Mouse (Mus musculus) lung, adult 2 months (tissue): ENCODE measurements at regions not wholly inside any gene's neighbourhood (a gene's known extent, or its start where the extent isn't known, plus 50 kb on each side); places are given as distances from the start of the nearest gene placed in this dataset.

Source experiments
- CTCF ChIP-seq: fragments of 200-500 bp; IDR thresholded peaks from 2 replicates; pipeline ENCODE4 v1.5.1; 2011; ENCODE audit warnings: mild to moderate bottlenecking, low read length, control low read depth; ENCODE audit not compliant: insufficient read depth
- POLR2A ChIP-seq: fragments of 200-500 bp; IDR thresholded peaks from 2 replicates; pipeline ENCODE4 v1.6.1; 2011; ENCODE audit warnings: low read depth, mild to moderate bottlenecking, control low read depth, low read length, borderline replicate concordance; ENCODE audit errors: extremely low read depth

DNA sequence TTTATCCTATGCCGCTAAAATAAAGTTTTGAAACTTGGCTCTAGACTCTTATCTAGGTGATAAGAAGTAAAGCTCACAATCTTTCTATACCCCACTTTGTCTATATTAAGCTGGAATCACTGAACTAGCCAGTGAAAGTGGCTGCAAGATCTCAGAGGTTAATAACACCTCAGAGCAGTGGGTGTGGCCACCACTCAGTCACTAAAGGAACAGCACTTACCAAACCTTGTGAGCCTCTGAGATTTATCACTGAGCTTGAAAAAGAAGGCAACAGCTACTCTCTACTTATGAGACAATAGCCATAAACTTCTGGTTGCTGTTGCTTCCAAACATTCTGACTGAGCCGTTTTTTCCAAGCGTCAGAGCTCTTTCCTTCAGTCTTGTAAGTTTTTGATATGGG, 484.6 kb upstream of the Cdh11 start:
- TF ChIP-seq CTCF = no peak
- no peak for TF ChIP-seq POLR2A
